Mouse (Mus musculus) hindbrain, embryonic 16.5 days (tissue): Measurements from ENCODE around the gene Slc5a7. TPM values are rescaled to one million over a fixed set of nuclear protein-coding genes. Genes with fewer than 3 reads are reported as not detected.

Experiments used
- ATAC-seq: fragments of 200-750 bp; cut with Nextera tagmentation; 2 replicates; pipeline ENCODE4 v1.8.0; 2017; ENCODE audit warnings: moderate TSS enrichment, moderate library complexity
- H3K27ac ChIP-seq: fragments of 300-500 bp; sonication (generic); 2 replicates; pipeline ENCODE4 v1.5.1; 2014; ENCODE audit warnings: low read depth, mild to moderate bottlenecking, control low read depth, low read length, moderate library complexity
- H3K27me3 ChIP-seq: fragments of 300-500 bp; sonication (generic); replicated peaks from 2 replicates; pipeline ENCODE4 v1.6.1; 2014; ENCODE audit warnings: low read length; ENCODE audit not compliant: control insufficient read depth, insufficient read depth
- H3K36me3 ChIP-seq: fragments of 300-500 bp; sonication (generic); 2 replicates; pipeline ENCODE4 v1.6.1; 2014; ENCODE audit warnings: mild to moderate bottlenecking, low read length, moderate library complexity, mixed read lengths; ENCODE audit not compliant: control insufficient read depth, insufficient read depth
- H3K4me1 ChIP-seq: fragments of 300-500 bp; sonication (generic); 2 replicates; pipeline ENCODE4 v1.6.1; 2014; ENCODE audit warnings: low read depth, low read length; ENCODE audit not compliant: control insufficient read depth, insufficient read depth
- H3K4me2 ChIP-seq: fragments of 300-500 bp; sonication (generic); 2 replicates; pipeline ENCODE4 v1.6.1; 2014; ENCODE audit warnings: mild to moderate bottlenecking, low read length, control low read depth, moderate library complexity
- H3K4me3 ChIP-seq: fragments of 300-500 bp; sonication (generic); 2 replicates; pipeline ENCODE4 v1.5.1; 2014; ENCODE audit warnings: mild to moderate bottlenecking, low read length, control low read depth, moderate library complexity
- H3K9ac ChIP-seq: fragments of 300-500 bp; sonication (generic); 2 replicates; pipeline ENCODE4 v1.6.1; 2014; ENCODE audit warnings: low read depth, mild to moderate bottlenecking, control low read depth, low read length, moderate library complexity
- H3K9me3 ChIP-seq: fragments of 300-500 bp; sonication (generic); 2 replicates; pipeline ENCODE4 v1.6.1; 2014; ENCODE audit warnings: mild to moderate bottlenecking, low read length, moderate library complexity; ENCODE audit not compliant: control insufficient read depth
- WGBS: fragments of 180-500 bp; shearing (Covaris S2); extraction: QIAGEN DNeasy Blood & Tissue Kit; methylation state at CpG from one replicate; pipeline ENCODE4 v1.1.7; 2014; 5-methylcytosine and 5-hydroxymethylcytosine counted together
- polyA plus RNA-seq: library from polyadenylated mRNA; unstranded; fragments of >200 nt; fragmentation: Nextera tagmentation; extraction: Ambion mirVana; gene quantifications from 2 replicates; pipeline ENCODE4 v1.2.1, GENCODE M21; 2015

Slc5a7 gene
- 10.2 and 10.8 TPM in 2 replicates for polyA plus RNA-seq

- peak within 1 kb of the TSS; percentile 99 for H3K4me2 ChIP-seq
- no peaks in the 10 kb centered on the region for H3K9me3 ChIP-seq
- no peaks in the 10 kb centered on the region for H3K36me3 ChIP-seq
- H3K9ac ChIP-seq = peak within 1 kb of the TSS; percentile 66
- H3K4me1 ChIP-seq = peaks cover 4% of the 10 kb centered on the region
- no peaks in the 10 kb centered on the region for H3K27me3 ChIP-seq
- WGBS = 63% methylated on average over 1 of the region's 1 CpGs
- H3K4me3 ChIP-seq = peak within 1 kb of the TSS; percentile 60
- no peak for ATAC-seq
- H3K27ac ChIP-seq = no peak within 1 kb of the TSS
These were observed at the start of gene Slc5a7 for GRCm38 (mm10) chr17:54298934-54299333. TSS of gene Slc5a7 (minus strand) at chr17:54299034.

DNA sequence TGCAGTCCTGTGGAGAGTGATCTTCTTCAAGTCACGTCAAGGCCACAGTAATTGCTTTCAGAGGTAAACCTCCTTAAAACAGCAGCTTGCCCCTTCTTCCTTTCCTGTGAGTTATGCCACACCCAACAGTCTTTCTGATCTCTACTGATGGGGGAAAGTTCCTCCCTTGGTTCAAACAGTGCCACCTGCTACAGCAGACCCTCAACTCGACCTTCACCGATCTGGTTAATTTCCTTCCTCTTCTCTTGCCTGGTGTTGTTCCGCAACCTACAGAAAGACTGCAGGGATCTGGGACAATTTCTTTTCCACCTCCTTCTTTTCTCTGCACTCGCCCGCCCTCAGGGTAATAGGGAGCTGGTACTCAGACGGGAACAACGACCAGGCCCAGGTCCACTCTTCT, 48.8 kb upstream of the Slc5a7 start:
- H3K36me3 ChIP-seq = no peaks in the 10 kb centered on the region
- 88% methylated on average over 8 of the region's 8 CpGs for WGBS

DNA sequence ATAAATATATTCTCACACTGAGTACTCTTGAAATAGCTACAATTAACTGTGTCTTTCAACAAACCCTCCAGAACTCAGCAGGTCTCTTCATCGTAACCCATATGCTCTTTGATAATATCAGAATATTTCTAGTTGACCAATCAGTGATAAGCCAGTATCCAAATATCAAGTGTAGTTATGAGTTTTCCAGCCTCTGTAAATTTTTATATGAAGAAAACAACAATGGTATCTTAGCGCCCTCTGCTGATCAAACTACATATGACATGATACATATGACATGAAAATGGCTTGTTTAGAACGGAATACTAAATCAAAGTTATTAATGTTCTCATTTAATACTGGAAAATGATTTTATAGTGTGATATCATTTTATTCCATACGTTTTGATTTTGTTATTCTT, 44.6 kb upstream of the Slc5a7 start:
- Histone ChIP-seq H3K4me2 (no peak overlapping the region), H3K4me3 (no peak overlapping the region), H3K27ac (no peak overlapping the region), H3K27me3 (no peaks in the 10 kb centered on the region), H3K9me3 (no peaks in the 10 kb centered on the region), H3K36me3 (no peaks in the 10 kb centered on the region), H3K4me1 (no peaks in the 10 kb centered on the region), H3K9ac (no peak overlapping the region)
- 0 out of 2 replicates have a peak, but pooled peaks have one; percentile 24 for ATAC-seq
- WGBS = 24% methylated on average over 4 of the region's 4 CpGs

More for the DNA sequence above, 48.8 kb upstream of the Slc5a7 start:
- no peaks in the 10 kb centered on the region for H3K4me1 ChIP-seq
- no peak for ATAC-seq
- no peak overlapping the region for H3K4me2 ChIP-seq
- no peaks in the 10 kb centered on the region for H3K27me3 ChIP-seq
- H3K27ac ChIP-seq = no peak overlapping the region
- no peak overlapping the region for H3K4me3 ChIP-seq
- H3K9me3 ChIP-seq = no peaks in the 10 kb centered on the region
- no peak overlapping the region for H3K9ac ChIP-seq

DNA sequence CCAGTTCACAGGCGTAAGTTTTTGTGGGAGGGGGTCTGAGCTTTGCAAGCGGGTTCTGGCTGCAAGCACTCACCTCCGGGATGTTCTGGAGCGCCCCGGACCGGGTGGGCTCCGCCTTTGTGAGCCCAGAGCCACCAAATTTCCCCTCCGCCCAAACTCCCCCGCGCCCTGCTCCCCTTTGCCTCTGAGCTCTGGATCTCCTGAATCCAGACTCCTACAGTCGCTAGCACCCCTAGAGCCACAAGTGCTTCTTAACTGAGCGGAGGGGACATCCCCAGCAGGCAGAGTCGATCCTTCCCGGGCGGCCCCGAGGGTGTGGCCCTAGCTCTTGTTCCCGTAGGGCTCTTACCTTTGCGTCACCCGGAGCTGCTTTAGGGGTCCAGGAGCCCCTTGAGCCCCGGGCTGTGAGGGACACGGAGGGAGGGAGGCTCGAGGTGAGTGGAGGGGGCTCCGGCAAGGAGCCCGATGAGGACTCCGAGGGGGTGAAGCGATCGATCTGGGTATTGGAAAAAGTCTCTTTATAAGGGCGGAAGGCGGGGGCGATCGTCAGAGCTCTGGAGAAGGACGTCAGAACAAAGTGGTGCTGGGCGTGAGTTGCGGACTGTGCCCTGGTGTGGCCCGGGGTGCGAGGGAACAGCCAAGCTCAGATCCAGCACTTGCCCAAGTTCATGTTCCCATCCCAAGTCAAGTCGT, 456 bp downstream of the Slc5a7 start:
- peak; percentile 84 for ATAC-seq
- Histone ChIP-seq H3K9me3 (no peaks in the 10 kb centered on the region), H3K4me2 (peak overlapping the region; percentile 99), H3K4me3 (peak overlapping the region; percentile 60), H3K9ac (peak overlapping the region; percentile 66), H3K27ac (no peak overlapping the region), H3K36me3 (no peaks in the 10 kb centered on the region), H3K4me1 (peaks cover 4% of the 10 kb centered on the region), H3K27me3 (no peaks in the 10 kb centered on the region)
- 2% methylated on average over 37 of the region's 37 CpGs for WGBS

DNA sequence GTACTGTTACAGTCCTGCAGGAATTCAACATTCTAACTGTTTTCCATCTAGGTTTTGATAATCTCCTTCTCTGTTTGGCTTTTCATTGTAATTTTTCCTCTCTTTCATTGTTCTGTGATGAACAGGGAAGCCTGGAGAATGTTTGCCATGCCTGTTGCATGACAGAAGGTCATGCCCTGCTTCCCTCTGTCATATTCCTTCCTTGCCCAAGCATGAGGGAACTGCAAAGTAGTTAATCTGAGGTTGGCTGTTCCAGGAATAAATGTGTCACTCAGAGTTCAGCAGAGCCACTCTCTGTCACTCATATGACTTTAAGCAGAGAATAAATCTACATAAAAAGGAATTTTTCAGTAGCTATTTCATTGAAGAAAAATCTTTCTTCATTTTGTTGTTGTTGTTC, 48.1 kb downstream of the Slc5a7 start:
- no peak overlapping the region for H3K9ac ChIP-seq
- no peaks in the 10 kb centered on the region for H3K4me1 ChIP-seq
- no peaks in the 10 kb centered on the region for H3K27me3 ChIP-seq
- no peak overlapping the region for H3K27ac ChIP-seq
- no peaks in the 10 kb centered on the region for H3K36me3 ChIP-seq
- no peak for ATAC-seq
- H3K4me3 ChIP-seq = no peak overlapping the region
- H3K9me3 ChIP-seq = no peaks in the 10 kb centered on the region
- H3K4me2 ChIP-seq = no peak overlapping the region

GRCm38 (mm10) chr17:54243650-54244300, 55.1 kb downstream of the Slc5a7 start:
- H3K27ac ChIP-seq = no peak overlapping the region
- H3K36me3 ChIP-seq = no peaks in the 10 kb centered on the region
- H3K4me1 ChIP-seq = no peaks in the 10 kb centered on the region
- no peak overlapping the region for H3K9ac ChIP-seq
- H3K9me3 ChIP-seq = no peaks in the 10 kb centered on the region
- ATAC-seq = no peak
- no peak overlapping the region for H3K4me3 ChIP-seq
- H3K4me2 ChIP-seq = no peak overlapping the region
- no peaks in the 10 kb centered on the region for H3K27me3 ChIP-seq

GRCm38 (mm10) chr17:54239435-54239834, 59.4 kb downstream of the Slc5a7 start:
- Histone ChIP-seq H3K4me3 (no peak overlapping the region), H3K9ac (no peak overlapping the region), H3K36me3 (no peaks in the 10 kb centered on the region), H3K4me1 (no peaks in the 10 kb centered on the region), H3K4me2 (no peak overlapping the region), H3K9me3 (no peaks in the 10 kb centered on the region), H3K27ac (no peak overlapping the region), H3K27me3 (no peaks in the 10 kb centered on the region)
- ATAC-seq = no peak
- WGBS = 71% methylated on average over 8 of the region's 8 CpGs
